Mouse (Mus musculus): ENCODE measurements around the gene Nxnl1. TPM values are rescaled to one million over a fixed set of nuclear protein-coding genes. Genes with fewer than 3 reads are reported as not detected.
A peak's percentile ranks its signal among the peaks of the same experiment; 100 is the strongest.

Gene Nxnl1
- total and polyA plus RNA-seq, 2 experiments from 2014 or later: 0.05 to 0.55 TPM

DNA sequence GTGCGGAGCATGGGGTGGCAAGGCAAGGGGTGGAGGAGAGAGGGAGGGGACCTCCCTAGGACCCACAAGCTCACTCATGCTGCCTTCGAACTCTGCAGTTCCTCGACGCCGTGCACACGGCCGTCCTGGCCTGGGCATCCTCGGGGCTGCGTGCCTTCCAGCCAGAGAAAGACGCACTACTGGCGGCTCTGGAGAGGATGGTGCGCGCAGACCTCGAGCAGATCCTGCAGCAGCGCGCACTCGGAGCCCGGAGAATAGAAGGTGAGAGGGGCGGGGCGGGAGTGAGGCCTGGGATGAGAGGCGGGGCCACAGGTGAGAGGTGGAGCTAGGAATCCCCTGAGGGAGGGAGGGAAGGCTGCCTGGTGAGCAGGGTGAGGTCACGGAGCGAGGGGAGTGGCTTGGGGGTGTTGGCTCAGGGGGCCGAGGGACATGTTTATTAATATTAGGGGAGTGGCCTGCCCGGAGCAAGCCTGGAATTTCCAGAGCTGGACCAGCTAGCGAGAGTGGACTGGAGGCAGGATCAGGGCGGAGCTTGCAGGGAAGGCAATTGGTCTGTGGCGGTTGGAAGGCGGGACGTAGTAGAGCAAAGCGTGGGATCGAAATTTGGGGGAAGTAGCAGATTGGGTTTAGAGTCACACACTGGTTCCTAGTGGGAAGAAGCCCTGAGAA is 36.4 kb upstream of the Nxnl1 start:
- TF ChIP-seq CTCF (IDR thresholded peaks at IDR 0.05): no peak
- Histone ChIP-seq H3K4me1 (ENCODE audit: insufficient read depth, low read length) (0 out of 2 replicates have a peak, but pooled peaks cover 4% of the 10 kb centered on the region), H3K27ac (ENCODE audit: low read depth, low read length) (no peak overlapping the region; the same call in 1 of the 2 replicates), H3K4me2 (ENCODE audit: low read depth, low read length, poor library complexity, severe bottlenecking) (peak overlapping the region; percentile 46), H3K36me3 (ENCODE audit: insufficient read depth, low read length) (0 out of 2 replicates have a peak, but pooled peaks cover 5% of the 10 kb centered on the region), H3K4me3 (ENCODE audit: low read depth, low read length) (peak overlapping the region; percentile 36), H3K9me3 (ENCODE audit: low read length) (no peaks in the 10 kb centered on the region), H3K9ac (replicated peaks; ENCODE audit: low read length, poor library complexity, severe bottlenecking) (peak overlapping the region; percentile 20; the same call in 1 of the 2 replicates), H3K27me3 (ENCODE audit: insufficient read depth, low read length) (peaks cover 18% of the 10 kb centered on the region)
- ATAC-seq (ENCODE audit: low FRiP score) (peak; percentile 71), DNase-seq (ENCODE audit: low spot score) (peak; percentile 66)
- 2% methylated on average over 32 of the region's 32 CpGs for WGBS

DNA sequence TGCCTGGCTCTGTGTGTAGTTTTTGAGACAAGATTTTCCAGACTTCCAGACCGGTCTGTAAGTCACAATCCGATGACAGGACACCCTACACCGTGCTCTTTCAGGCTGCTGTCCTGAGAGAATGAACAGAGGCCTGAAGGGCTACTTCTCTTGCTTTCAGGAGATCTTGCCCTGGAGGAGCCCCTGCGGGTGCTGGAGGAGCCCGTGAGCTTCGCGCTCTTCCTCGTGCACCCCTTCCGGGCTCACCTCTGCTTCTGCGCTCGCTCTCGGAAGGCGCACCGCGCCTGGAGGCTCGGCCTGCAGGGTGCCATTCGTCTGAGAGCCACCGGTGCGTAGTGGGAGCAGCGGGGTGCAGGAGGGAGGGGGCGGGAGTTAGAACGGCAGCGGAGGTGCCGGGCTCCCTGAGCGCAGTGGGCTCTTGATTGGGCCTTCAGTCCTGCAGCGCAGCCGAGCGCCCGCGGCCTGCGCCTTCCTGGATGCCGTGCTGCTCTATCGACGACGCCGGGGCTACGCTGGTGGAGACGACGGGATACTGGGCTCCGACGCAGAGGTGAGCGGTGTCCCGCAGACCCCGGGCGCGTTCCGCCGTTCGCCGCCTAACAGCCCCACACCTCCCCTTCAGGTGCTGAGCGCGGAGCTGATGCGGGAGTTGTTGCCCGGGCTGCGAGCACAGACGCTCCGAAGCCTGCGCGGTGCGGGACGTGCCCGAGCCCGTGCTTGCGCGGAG is 35.7 kb upstream of the Nxnl1 start:
- ATAC-seq (ENCODE audit: low FRiP score) (peak; percentile 21), DNase-seq (ENCODE audit: low spot score) (no peak)
- 0 out of 2 replicates have a peak, but pooled peaks cover 4% of the 10 kb centered on the region for H3K4me1 ChIP-seq (ENCODE audit: insufficient read depth, low read length)
- 0 out of 2 replicates have a peak, but pooled peaks cover 5% of the 10 kb centered on the region for H3K36me3 ChIP-seq (ENCODE audit: insufficient read depth, low read length)
- no peak for TF ChIP-seq CTCF (IDR thresholded peaks at IDR 0.05)
- H3K4me2 ChIP-seq (ENCODE audit: low read depth, low read length, poor library complexity, severe bottlenecking): peak overlapping the region; percentile 46
- WGBS: 4% methylated on average over 65 of the region's 65 CpGs
- peak overlapping the region; percentile 20 for H3K9ac ChIP-seq (replicated peaks; ENCODE audit: low read length, poor library complexity, severe bottlenecking)
- peak overlapping the region; percentile 36 for H3K4me3 ChIP-seq (ENCODE audit: low read depth, low read length)
- H3K27me3 ChIP-seq (ENCODE audit: insufficient read depth, low read length): peaks cover 18% of the 10 kb centered on the region
- no peak overlapping the region; the same call in 1 of the 2 replicates for H3K27ac ChIP-seq (ENCODE audit: low read depth, low read length)
- H3K9me3 ChIP-seq (ENCODE audit: low read length): no peaks in the 10 kb centered on the region

DNA sequence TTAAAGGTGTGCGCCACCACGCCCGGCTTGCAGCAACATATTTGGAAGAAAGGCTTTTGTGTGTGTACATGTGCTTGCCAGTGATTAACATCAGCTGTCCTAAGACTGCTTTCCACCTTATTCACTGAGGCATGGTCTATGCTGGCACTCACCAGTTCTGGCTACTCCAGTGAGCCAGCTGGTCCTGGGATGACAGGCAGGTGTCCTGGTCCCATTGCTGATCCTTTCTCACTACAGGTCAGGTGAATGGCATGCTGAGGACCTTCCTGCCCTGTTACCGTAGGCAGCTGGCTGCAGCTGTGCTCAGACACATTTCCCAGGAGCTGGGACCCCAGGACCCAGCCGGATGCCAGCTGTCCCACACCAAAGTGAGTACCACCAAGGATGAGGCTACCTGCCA is 32.4 kb upstream of the Nxnl1 start:
- TF ChIP-seq CTCF (IDR thresholded peaks at IDR 0.05): no peak
- WGBS: 91% methylated on average over 5 of the region's 5 CpGs
- Histone ChIP-seq H3K9ac (replicated peaks; ENCODE audit: low read length, poor library complexity, severe bottlenecking) (no peak overlapping the region), H3K9me3 (ENCODE audit: low read length) (no peaks in the 10 kb centered on the region), H3K4me2 (ENCODE audit: low read depth, low read length, poor library complexity, severe bottlenecking) (no peak overlapping the region), H3K27ac (ENCODE audit: low read depth, low read length) (no peak overlapping the region), H3K4me3 (ENCODE audit: low read depth, low read length) (no peak overlapping the region), H3K27me3 (ENCODE audit: insufficient read depth, low read length) (peaks cover 15% of the 10 kb centered on the region), H3K36me3 (ENCODE audit: insufficient read depth, low read length) (0 out of 2 replicates have a peak, but pooled peaks cover 3% of the 10 kb centered on the region), H3K4me1 (ENCODE audit: insufficient read depth, low read length) (0 out of 2 replicates have a peak, but pooled peaks cover 4% of the 10 kb centered on the region)
- DNase-seq (ENCODE audit: low spot score) (no peak), ATAC-seq (ENCODE audit: low FRiP score) (no peak)

DNA sequence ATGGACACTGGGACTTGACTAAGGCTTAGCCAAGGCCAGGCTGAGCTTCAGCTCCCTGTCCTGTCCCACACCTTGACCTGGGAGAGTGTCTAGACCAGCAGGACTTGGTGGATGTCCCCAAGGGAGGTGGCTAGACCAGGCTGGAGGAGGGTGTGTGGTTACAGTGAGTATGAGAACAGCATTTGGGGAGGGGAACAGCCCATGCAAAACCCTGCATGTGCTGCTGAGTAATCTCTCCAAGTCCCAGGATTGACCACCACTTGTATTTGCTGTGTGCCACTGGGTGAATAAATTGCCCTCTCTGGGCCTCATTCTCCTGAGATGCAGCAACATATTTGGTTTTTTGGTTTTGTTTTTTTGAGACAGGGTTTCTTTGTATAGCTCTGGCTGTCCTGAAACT is 32.0 kb upstream of the Nxnl1 start:
- H3K36me3 ChIP-seq (ENCODE audit: insufficient read depth, low read length): 0 out of 2 replicates have a peak, but pooled peaks cover 3% of the 10 kb centered on the region
- H3K9me3 ChIP-seq (ENCODE audit: low read length): no peaks in the 10 kb centered on the region
- no peak overlapping the region for H3K4me3 ChIP-seq (ENCODE audit: low read depth, low read length)
- DNase-seq (ENCODE audit: low spot score) (no peak), ATAC-seq (ENCODE audit: low FRiP score) (no peak)
- TF ChIP-seq CTCF (IDR thresholded peaks at IDR 0.05): no peak
- H3K27ac ChIP-seq (ENCODE audit: low read depth, low read length): no peak overlapping the region
- no peak overlapping the region for H3K4me2 ChIP-seq (ENCODE audit: low read depth, low read length, poor library complexity, severe bottlenecking)
- 0 out of 2 replicates have a peak, but pooled peaks cover 4% of the 10 kb centered on the region for H3K4me1 ChIP-seq (ENCODE audit: insufficient read depth, low read length)
- no peak overlapping the region for H3K9ac ChIP-seq (replicated peaks; ENCODE audit: low read length, poor library complexity, severe bottlenecking)
- H3K27me3 ChIP-seq (ENCODE audit: insufficient read depth, low read length): peaks cover 11% of the 10 kb centered on the region

DNA sequence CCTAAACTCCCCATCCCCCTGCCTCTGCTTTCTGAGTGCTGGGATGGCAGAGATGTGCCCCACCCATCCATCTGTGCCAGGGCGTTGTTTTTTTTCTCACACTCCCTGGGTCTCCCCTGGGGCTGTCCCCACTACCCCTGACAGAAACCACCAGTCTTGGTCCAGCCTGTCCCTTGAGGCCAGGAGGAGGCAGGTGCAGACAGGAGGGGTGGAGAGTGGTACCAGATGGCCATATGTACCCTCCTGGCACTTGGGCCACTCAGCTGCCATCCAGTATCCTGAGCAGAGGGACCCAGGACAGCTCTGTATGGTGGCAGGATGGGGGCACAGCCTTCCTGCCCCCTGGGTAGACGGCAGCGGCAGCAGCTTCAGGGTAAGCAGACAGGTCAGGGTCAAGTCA is 31.1 kb upstream of the Nxnl1 start, which contains the start of gene Fam129c:
Gene Fam129c, plus strand, starts transcription at position 198 of the 400 bp plus-strand sequence.
- H3K27me3 ChIP-seq (ENCODE audit: insufficient read depth, low read length): peaks cover 9% of the 10 kb centered on the region
- no peak within 1 kb of the TSS for H3K9ac ChIP-seq (replicated peaks; ENCODE audit: low read length, poor library complexity, severe bottlenecking)
- H3K9me3 ChIP-seq (ENCODE audit: low read length): no peaks in the 10 kb centered on the region
- H3K27ac ChIP-seq (ENCODE audit: low read depth, low read length): no peak within 1 kb of the TSS
- H3K4me1 ChIP-seq (ENCODE audit: insufficient read depth, low read length): peaks cover 9% of the 10 kb centered on the region
- H3K4me3 ChIP-seq (ENCODE audit: low read depth, low read length): no peak within 1 kb of the TSS
- DNase-seq (ENCODE audit: low spot score) (no peak), ATAC-seq (ENCODE audit: low FRiP score) (no peak)
- WGBS: 73% methylated on average over 3 of the region's 3 CpGs
- no peak for TF ChIP-seq CTCF (IDR thresholded peaks at IDR 0.05)
- H3K4me2 ChIP-seq (ENCODE audit: low read depth, low read length, poor library complexity, severe bottlenecking): no peak within 1 kb of the TSS
- H3K36me3 ChIP-seq (ENCODE audit: insufficient read depth, low read length): 0 out of 2 replicates have a peak, but pooled peaks cover 3% of the 10 kb centered on the region

DNA sequence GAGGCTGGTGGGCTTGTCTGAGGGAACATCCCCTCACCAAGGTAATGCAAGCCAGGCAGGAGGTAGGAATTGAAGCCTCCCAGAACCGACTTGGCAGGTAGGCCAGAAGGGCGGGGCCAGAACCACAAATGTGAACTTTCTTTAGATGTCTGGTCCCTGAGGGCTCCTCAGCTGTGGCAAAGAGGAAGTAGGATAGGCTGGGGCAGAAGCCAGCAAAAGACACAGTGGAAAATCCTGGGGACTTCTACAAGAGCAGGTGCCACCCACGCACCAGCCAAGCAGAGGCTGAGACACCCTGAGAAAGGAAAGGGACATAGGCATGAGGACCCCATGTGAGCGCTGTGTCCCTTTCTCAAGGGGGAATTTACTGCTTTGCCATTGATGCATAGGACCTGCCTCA is 30.4 kb upstream of the Nxnl1 start:
- WGBS: 82% methylated on average over 4 of the region's 4 CpGs
- no peak for TF ChIP-seq CTCF (IDR thresholded peaks at IDR 0.05)
- Histone ChIP-seq H3K36me3 (ENCODE audit: insufficient read depth, low read length) (0 out of 2 replicates have a peak, but pooled peaks cover 3% of the 10 kb centered on the region), H3K4me3 (ENCODE audit: low read depth, low read length) (no peak overlapping the region), H3K4me2 (ENCODE audit: low read depth, low read length, poor library complexity, severe bottlenecking) (no peak overlapping the region), H3K27me3 (ENCODE audit: insufficient read depth, low read length) (peaks cover 9% of the 10 kb centered on the region), H3K4me1 (ENCODE audit: insufficient read depth, low read length) (peaks cover 6% of the 10 kb centered on the region), H3K27ac (ENCODE audit: low read depth, low read length) (no peak overlapping the region), H3K9me3 (ENCODE audit: low read length) (no peaks in the 10 kb centered on the region), H3K9ac (replicated peaks; ENCODE audit: low read length, poor library complexity, severe bottlenecking) (no peak overlapping the region)
- DNase-seq (ENCODE audit: low spot score) (no peak), ATAC-seq (ENCODE audit: low FRiP score) (no peak)
